Mouse (Mus musculus): ENCODE data around the gene Flvcr2.
"Not testable (repeated sequence)": the region's sequence is repeated elsewhere in the genome, so short reads cannot be mapped to it uniquely, and the experiment has no call there.

The Flvcr2 gene

DNA sequence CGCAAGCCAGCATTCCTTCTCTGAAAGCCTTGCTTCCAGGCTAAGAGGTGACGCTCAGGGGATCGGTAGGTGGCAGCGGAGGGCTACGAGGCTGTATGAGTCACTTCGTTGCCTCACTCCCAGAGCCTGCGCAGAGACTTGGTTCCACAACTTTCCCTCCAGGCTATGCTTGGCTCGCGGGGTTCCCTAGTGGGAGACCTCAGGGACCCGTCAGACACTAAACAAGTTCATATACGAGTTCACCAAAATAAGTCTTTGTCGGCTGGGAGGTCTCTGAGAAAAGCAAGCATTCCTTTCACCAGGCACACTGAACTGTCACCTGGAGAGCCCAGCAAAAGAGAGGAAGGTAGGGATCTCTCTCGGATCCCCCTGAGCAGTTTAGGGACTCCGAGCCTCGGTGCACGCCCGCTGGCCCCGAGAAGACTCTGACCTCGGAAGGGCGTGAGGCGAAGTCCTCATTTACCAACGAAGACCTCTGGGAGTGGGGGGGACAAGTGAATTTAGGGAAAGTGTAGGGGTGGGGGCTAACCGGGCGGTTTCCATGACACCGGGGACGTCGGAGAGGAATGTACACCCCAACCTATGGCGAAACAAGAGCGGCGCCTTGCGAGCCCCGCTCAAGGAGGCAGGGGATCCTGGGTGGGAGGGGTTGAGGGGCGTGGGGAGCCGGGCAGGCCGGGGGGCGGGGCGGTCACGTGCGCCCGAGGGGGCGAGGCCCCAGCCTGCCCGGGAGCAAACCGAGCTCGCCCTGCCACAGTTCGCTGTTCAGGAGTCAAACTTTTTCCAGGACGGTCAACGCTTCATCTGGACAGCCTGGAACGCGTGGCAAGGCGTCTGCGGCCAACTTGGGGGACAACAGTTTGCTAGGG, at the start of gene Flvcr2:
Gene Flvcr2 (plus strand): TSS at position 713 of the 869 bp plus-strand sequence.
- DNase-seq = peak; percentile 40

DNA sequence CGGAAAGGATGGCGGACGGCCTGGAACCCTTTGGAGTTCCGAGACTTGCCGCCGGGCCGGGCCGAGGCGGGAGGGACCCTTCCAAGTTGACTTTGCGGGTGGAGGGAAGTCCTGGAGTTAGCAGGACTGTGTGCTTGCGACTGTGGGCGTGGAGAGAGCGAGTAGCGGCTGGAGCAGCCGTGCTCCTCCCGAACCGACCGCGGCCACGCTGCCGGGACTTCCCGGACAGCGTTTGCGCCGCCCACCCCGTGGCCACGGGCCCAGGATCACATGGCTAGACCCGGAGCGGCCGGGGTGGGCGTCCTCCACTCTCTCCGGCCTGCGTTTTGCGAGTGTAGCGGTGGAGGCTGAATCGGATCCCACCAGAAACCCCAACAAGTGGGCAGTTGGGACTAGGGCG, 48.2 kb upstream of the Flvcr2 start:
- not testable (repeated sequence) for DNase-seq

DNA sequence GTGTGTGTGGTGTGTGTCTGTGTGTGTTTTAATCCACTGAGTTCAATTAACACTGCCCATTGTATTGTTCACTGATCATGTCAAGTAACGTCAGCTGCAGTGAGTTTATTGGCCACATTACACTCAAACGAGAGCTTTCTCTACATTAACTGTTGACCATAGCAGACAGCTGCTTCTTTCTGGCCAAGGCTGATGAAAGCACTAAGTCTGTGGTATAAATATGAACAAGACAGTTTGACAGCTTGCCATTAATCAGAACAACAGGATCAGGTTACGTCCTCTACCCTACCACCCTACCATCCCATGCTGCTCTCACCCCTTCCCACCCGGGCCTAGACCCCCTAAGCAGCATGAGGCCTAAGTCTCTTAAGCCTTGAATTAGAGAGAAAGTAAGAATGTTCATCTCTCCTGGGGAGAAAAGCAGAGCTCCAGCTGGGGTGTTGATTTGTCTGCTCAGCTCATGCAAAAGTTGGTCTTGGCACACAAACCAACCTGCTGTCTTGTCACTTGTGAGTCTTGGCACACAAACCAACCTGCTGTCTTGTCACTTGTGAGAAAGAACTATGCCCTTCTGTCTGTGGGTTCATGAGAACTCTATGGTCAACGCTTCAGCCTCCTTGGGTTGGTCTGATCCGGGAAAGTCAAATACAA, 46.0 kb upstream of the Flvcr2 start:
- DNase-seq = no peak

DNA sequence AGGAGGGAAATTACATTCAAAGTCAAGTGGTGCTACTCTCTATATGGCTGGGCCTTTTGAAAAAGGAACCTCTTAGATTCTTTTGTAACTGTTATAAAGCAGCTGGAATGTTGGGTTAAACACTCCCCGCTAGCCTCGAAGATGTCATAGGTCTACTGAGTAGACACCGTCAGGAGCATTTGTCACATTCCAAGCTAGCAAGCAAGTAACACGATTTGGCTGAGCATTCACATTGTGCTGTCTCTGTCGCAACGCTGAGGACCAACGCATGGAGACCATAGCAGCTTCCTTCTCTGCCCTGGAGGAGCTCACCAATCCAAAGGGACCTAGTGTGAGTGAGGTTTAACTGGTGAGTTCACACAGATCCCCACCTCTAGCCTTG, 45.5 kb upstream of the Flvcr2 start:
- DNase-seq = no peak

DNA sequence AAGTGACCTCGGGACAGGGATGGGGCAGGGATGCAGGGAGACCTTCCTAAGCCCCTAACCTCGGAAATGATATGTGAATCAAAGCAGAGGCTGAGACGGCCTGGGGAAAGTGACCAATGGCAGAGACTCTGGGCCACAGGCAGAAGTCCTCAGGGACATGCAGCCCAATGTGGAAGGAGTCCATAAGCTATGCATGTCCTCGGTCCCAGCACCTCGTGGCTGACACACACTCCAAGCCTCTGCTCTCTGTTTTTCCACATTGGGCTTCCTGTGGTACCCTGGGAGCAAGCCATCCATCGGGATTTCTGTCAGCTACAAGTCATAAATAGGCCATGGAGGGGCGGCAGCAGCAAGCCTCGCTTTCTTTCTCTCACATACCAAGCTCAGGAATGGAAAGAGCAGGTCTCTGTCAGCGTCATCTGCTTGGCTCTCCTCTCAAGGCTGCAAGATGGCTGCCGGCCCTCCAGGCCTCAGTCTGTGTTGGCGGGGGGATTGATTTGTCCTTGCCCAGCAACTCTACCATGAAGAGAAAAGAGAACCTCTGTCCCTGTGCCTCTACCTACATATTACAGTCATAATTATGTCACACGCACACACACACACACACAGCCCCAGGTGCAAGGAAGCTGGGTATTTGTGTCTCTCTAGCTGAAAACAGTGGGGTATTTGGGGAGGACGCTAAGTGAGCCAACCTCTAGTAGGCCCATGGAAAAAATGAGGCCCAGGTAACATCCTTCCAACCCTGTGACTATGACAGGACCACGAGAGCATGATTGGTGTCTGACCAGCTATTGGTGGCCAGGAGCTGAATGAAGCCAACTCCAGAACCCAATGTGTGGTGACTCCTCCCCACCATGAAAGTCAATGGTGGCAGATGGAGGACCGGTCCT, 43.9 kb upstream of the Flvcr2 start:
- no peak for DNase-seq

DNA sequence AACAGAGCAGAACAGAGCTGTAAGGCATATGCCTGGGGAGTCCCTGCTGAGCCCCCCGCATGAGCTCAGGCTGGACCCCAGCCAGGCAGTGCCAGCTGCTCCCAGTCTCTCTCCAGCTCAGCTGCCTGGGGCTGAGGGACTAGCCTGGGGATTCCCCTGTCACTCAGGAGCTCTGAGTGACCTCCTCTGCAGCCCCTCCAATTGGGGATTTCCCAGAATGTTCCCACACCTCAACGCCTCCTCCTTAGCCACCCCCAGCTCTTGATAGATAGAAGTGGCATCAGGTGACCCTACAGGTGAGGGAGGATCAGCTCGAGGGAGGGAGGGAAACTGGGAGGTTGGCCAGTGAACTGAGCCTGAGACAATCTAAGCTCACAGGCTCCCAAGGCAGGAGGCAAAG, 42.8 kb upstream of the Flvcr2 start:
- DNase-seq = no peak

DNA sequence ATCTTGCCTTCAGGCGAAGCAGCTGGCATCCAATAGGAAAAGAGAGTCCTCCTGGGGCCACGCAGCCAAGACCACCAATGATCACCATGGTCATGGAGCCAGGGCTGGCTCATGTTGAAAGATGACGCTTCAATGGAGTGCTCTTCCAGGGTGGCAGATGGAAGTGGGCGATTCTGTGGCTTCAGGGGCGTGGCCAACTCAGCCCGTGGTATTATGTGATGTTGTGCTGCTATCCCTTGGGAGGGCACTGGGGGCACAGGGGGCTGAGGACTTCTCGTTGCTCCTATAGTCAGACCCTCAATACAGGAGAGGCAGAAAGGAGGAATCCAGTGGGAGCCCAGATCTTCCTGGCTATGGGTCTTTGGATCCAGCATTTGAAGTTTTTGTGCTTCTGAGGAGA, 41.8 kb upstream of the Flvcr2 start:
- no peak for DNase-seq

DNA sequence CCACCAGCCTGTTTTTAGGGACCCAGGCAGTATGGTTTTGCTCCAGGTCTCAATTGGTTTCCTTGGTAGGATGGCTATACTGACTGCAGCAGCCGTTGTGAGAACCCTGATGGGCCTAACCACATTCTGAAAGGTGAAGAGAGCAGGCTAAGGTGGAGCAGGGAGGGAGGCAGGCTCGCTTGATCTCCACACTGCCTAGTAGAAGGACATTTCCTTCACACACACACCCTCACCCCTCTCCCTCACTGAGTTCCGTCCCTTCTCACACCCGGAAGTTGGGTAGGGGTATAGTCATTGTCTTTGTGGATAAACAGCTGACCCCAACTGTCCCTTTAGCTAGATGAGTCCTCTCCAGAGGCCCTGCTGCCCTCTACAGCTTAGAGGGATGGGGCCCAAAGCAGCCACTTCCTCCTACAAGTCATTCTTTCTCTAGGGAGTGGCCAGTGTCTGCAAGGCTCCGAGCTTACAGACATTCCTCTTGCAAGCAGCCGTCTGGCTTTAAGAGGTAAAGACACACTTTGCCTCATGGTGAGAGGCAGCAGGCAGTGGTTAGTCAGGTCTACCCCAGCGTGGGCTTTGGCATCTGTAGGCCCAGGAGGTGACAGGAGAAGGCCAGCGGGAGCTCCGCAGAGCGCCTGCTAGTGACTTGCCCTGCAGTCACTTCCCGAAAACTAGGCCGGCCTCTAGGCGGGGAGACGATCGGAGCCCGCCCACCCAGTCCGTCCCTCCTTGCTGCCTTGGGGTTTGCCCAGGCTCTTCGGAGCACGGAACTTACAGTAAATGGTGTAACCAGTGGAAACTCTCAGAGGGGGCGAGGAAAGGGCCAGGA, 41.1 kb upstream of the Flvcr2 start:
- peak; percentile 1 for DNase-seq

DNA sequence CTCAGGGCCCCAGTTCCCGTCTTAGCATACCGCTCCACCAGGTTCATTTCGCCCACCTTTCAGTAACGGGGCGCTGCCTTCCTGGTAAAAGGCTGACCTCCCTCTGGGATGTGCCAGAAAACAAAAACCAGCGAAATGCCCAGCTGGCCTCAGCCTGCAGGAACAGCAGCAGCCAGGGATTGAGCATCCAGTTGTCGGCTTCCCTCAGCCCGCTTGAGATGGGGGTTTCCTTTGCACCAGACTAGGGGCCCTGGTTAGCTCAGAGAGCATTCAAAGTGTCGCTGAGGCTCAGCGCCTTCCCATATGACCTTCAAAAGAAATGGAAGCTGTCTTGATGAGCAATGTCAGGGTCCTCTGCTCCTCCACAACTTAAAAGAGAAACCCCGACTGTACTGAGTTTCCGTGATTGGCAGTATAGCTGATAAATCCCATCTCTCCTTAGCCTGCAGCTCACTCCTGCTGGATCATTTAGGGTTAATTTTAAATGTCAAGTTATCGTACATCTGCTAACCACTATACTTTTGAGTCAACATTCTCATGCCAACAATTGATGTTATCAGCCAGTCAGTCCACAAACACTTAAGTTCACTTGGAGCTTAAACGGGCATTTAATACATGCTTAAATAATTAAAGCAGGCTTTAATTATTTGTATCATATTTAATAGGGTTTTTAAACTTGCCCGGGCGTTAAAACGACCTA, 40.4 kb upstream of the Flvcr2 start:
- no peak for DNase-seq

DNA sequence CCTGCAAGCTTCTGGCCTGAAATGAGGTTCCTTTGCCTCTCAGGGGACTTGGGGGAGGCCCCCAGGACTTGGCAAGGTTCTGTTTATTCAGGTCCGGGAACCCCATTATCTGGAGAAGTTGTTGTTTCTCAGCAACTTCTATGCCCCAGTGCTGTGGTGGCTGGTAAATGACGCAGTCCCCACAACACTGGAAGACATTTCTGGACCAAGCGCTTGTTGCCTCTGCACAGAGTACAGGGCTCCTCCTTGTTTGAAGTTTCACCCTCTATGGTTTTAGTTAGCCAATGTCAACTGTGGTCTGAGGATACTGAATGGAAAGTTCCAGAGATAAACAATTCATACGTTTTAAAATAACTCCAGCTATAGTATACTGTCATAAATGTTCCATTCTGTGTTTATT, 39.4 kb upstream of the Flvcr2 start:
- no peak for DNase-seq

DNA sequence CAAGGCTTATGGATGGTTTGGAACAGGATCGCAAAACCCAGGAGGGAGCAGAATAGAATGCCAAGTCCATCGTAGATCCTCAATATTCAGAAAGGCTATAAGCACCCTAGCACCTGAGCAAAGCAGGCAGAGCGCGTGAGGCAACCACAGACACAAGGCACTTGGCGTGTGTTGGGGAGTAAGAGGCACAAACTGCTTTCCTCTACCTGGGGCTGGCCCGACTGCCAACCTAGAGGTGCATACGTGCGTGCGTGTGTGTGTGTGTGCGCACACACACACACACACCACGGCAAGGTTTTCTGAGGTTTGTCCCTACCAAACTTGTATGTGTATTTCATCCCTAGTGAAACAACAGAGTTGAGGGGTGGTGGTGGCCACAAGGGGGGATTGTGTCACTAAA, 38.9 kb upstream of the Flvcr2 start:
- no peak for DNase-seq

DNA sequence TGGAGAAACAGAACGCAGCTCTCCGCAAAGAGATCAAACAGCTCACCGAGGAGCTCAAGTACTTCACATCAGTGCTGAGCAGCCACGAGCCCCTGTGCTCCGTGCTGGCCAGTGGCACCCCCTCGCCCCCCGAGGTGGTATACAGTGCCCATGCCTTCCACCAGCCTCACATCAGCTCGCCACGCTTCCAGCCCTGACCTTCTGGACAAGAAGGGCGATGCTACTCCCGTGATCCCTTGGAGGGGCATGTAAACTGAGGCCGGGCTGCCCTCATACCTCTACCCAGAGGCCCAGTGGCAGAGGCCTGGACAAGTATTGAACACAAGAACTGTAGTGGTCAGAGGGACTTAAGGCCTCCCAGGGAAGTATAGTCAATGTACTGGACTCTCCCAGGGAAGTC, 37.8 kb upstream of the Flvcr2 start:
- DNase-seq = no peak

DNA sequence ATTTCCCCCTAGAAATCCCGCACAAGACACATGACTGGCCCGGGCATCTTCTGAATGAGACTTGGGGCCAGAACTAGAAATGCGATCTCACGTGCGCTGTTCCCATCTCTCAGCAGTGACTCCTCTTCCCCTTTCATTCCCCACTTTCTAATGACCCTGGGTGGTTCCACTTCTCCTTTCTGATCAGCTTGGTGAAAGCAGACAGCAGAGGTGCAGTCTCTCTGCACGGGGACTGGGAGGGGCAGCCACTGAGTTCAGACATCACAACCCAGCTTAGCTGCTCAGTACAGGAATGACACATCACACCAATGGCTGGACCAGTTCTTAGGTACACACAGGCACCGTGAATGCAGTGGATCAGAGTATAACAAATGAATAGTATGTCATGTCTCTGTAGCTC, 35.6 kb upstream of the Flvcr2 start:
- DNase-seq = no peak

DNA sequence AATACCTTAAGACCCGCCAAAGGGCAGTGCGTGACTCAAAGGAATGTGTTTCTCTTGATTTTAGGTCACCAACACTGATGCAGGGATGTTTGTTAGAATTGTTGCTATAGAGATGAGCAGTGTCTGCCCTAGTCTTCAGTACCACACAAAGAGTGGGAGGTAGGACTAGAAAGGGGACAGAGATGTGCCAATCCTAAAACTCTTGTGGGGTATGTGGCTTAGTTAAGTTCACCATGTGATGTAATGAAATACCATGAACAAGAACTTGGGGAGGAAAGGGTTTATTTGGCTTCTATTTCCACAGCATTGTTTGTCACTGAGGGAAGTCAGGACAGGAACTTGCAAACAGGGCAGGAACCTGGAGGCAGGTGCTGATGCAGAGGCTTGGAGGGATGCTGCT, 33.8 kb upstream of the Flvcr2 start:
- DNase-seq = no peak

DNA sequence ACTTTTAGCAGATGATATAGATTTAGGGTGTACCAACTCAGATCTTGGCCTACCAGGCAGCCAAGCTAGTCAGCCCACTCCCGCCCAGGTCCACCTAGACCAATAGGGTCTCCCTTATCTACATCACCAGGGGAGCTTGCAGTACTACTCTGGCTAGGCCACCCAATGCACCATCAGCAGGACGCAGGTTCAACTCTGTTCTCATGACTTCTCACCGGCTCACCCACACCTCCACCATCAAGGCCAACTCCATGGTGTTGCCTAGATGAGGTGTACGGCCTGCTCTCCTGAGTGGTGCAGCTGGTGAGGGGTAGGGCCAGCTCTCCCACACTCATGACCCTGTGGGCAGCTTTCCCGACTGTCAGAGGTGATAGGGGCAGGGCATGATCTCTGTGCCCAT, 32.2 kb upstream of the Flvcr2 start:
- no peak for DNase-seq

DNA sequence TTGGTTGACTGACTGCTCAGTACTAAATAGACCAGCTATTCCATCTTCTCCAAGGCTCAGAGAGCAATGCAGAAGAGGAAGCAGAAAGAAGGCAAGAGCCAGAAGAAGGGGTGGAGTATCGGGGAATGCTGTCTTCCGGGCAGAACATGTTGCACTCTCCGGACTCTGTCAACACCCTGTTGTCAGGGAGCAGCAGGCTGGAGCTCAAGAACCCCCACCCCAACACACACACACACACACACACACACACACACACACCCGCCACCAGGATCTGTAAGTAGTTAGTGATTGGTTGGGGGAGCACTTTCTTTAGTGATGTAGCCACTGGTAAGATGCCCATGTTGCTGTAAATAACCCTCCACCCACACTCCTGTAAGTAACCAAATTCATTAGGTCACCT, 21.0 kb upstream of the Flvcr2 start:
- DNase-seq = no peak

DNA sequence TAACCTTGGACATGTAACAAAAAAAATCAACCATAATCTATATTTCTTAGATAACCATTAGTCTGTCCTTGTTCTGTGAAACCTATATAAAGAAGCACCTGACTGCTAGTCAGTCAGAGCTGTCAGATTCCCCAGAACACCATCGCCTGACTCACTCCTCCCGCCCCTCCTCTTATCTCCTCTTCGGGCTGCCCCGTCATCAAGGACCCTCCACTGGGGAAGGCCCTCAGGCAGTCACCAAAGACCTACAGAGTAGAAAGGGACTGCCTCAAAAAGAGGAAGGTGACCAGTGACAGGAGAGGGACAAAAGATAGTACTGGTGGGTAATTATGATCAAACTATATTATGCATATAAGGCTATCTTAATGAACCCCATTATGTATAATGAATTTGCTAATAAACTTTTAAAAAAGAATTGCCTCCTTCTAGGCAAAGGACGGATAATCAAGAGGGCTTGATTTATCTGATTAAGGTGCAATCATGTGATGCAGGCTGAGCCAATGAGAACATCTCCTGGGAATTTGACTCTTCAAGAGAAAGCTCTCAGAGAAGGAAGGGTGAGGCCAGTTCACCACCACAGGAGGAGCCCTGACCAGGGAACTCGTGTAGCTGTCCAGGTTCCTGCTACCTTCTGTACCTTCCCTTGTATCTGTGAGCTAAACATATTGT, 19.5 kb upstream of the Flvcr2 start:
- DNase-seq = no peak

DNA sequence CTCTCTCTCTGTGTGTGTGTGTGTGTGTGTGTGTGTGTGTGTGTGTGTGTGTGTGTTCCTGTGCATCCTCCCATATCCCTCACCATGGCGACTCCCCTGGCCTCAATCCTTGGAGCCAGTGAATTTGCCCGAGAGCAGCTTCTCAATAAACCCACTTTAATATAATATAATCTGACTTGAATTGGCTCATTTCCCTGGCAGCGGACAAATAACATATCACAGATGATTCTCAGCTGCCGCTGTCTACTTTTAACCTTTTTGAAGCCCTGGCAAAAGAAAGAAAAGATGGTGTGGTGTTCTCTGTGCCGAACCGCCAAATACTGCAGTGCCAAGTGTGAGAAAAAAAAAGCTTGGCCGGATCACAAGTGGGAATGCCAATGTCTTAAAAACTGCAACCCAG, 18.2 kb upstream of the Flvcr2 start:
- no peak for DNase-seq

DNA sequence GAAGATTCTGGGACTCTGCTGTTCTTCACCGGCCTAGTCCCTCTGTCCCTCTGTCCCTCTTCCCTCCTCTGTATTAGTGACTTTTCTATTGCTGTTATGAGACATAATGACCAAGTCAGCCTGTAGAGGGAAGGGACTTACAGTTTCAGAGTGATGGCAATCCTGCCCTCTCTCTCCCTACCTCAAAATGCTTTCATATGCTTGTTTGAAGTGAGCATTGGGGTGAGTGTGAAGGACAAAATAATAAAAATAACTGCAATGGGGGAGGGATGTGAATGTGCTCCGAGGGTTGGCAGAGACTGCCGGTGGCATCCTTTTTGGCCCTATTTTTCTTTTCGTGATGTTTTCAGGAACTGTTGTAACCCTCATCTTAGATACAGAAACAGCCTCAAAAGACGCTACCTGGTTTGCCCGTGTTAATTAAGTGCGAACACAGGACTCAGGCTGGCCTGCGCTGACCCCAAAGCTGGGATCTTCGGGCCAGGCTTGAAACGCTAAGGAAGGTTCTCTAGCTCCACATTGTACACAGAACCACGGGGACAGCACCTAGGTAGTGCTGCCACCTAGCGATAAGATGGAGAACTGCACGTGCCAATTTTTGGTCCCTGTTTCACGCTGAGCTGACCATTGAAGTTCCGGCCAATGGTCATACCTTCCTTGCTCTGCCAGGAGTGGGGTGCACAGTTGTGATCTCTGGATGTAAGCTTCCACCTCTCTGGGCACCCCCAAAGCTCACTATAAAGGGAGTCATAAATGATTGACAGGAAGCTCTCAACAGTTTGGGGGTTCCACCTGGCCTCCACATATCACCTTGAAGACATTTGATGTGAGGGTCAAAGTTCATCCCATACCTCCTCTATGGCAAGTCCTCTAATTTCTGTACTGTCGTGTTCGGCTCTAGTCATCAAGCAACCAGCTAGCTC, 17.1 kb upstream of the Flvcr2 start:
- peak; percentile 48 for DNase-seq

DNA sequence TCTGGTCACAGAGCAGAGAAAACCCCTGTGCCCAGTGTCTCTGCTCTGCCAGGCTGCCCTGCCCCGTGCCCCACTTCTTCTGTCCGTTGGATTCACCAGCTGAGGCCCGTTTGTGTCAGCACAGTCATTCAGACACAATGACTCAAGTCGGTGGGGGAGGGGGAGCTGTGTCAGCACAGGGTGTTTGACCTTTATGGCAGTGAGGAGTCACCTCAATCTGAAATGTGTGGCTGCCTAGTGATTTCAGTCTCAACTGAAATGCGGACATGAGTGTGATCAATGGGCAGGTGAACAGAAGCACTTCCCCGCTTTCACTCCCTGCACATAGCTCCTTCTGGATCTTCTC, 16.4 kb upstream of the Flvcr2 start:
- no peak for DNase-seq
